Mouse (Mus musculus) ES-Bruce4 (cell line): ENCODE results near the gene Hecw1.

Experiments
- CTCF ChIP-seq: IDR thresholded peaks from one replicate; pipeline ENCODE4 v1.8.1; 2011; ENCODE audit warnings: low read depth, low read length
- POLR2A ChIP-seq: IDR thresholded peaks from one replicate; pipeline ENCODE4 v1.8.1; 2011; ENCODE audit warnings: low read length; ENCODE audit not compliant: insufficient read depth

- TF ChIP-seq POLR2A (no peak), CTCF (no peak)
Measured at GRCm38 (mm10) chr13:14177989-14178388, 345.0 kb downstream of the Hecw1 start.
